Mouse (Mus musculus) kidney, embryonic 15.5 days (tissue): ENCODE results near the gene Arf1. TPM values are rescaled to one million over a fixed set of nuclear protein-coding genes. Genes with fewer than 3 reads are reported as not detected.
"Not testable (repeated sequence)": the region's sequence is repeated elsewhere in the genome, so short reads cannot be mapped to it uniquely, and the experiment has no call there.

Experiments
- ATAC-seq: fragments of 200-750 bp; cut with Nextera tagmentation; replicated peaks from 2 replicates; pipeline ENCODE4 v1.8.0; 2017; ENCODE audit warnings: moderate TSS enrichment; ENCODE audit not compliant: low FRiP score
- H3K27ac ChIP-seq: fragments of 300-500 bp; sonication (generic); 2 replicates; pipeline ENCODE4 v1.5.1; 2015; ENCODE audit warnings: mild to moderate bottlenecking, inconsistent platforms
- H3K27me3 ChIP-seq: fragments of 300-500 bp; sonication (generic); 2 replicates; pipeline ENCODE4 v1.6.1; 2015; ENCODE audit warnings: inconsistent platforms
- H3K36me3 ChIP-seq: fragments of 300-500 bp; sonication (generic); 2 replicates; pipeline ENCODE4 v1.6.1; 2015; ENCODE audit warnings: inconsistent platforms
- H3K4me1 ChIP-seq: fragments of 300-500 bp; sonication (generic); 2 replicates; pipeline ENCODE4 v1.6.1; 2015; ENCODE audit warnings: inconsistent platforms
- H3K4me2 ChIP-seq: fragments of 300-500 bp; sonication (generic); 2 replicates; pipeline ENCODE4 v1.6.1; 2015; ENCODE audit warnings: moderate library complexity, mild to moderate bottlenecking, inconsistent platforms
- H3K4me3 ChIP-seq: fragments of 300-500 bp; sonication (generic); replicated peaks from 2 replicates; pipeline ENCODE4 v1.5.1; 2015; ENCODE audit warnings: mild to moderate bottlenecking, inconsistent platforms
- H3K9ac ChIP-seq: fragments of 300-500 bp; sonication (generic); 2 replicates; pipeline ENCODE4 v1.6.1; 2015; ENCODE audit warnings: mild to moderate bottlenecking, inconsistent platforms
- H3K9me3 ChIP-seq: fragments of 300-500 bp; sonication (generic); replicated peaks from 2 replicates; pipeline ENCODE4 v1.6.1; 2016; ENCODE audit warnings: inconsistent platforms
- WGBS: fragments of 180-500 bp; shearing (Covaris S2); methylation state at CpG from one replicate; pipeline ENCODE4 v1.1.7; 2015; ENCODE audit warnings: mixed read lengths; 5-methylcytosine and 5-hydroxymethylcytosine counted together
- polyA plus RNA-seq: library from polyadenylated mRNA; unstranded; fragments of >200 nt; fragmentation: Nextera tagmentation; extraction: Ambion mirVana; gene quantifications from 2 replicates; pipeline ENCODE4 v1.2.1, GENCODE M21; 2015

Gene Arf1
- polyA plus RNA-seq, 1 experiment from 2014 or later = 709 TPM

GRCm38 (mm10) chr11:59224470-59224869 lies 3.6 kb downstream of the Arf1 start:
- ATAC-seq = no peak
- no peak overlapping the region for H3K4me3 ChIP-seq
- WGBS = 73% methylated on average over 2 of the region's 2 CpGs
- H3K9me3 ChIP-seq = no peaks in the 10 kb centered on the region
- no peak overlapping the region for H3K9ac ChIP-seq
- H3K36me3 ChIP-seq = peaks cover 22% of the 10 kb centered on the region
- H3K27me3 ChIP-seq = no peaks in the 10 kb centered on the region
- H3K4me2 ChIP-seq = no peak overlapping the region
- peaks cover 60% of the 10 kb centered on the region for H3K4me1 ChIP-seq
- no peak overlapping the region for H3K27ac ChIP-seq

- H3K4me2 ChIP-seq = no peak overlapping the region
- WGBS = 90% methylated on average over 3 of the region's 3 CpGs
- no peak overlapping the region for H3K9ac ChIP-seq
- H3K27me3 ChIP-seq = no peaks in the 10 kb centered on the region
- H3K9me3 ChIP-seq = no peaks in the 10 kb centered on the region
- ATAC-seq = no peak
- H3K4me1 ChIP-seq = peaks cover 61% of the 10 kb centered on the region
- H3K4me3 ChIP-seq = no peak overlapping the region
- peaks cover 26% of the 10 kb centered on the region for H3K36me3 ChIP-seq
- H3K27ac ChIP-seq = no peak overlapping the region
Measured at GRCm38 (mm10) chr11:59224025-59224424, 4.0 kb downstream of the Arf1 start.

- no peaks in the 10 kb centered on the region for H3K27me3 ChIP-seq
- H3K4me3 ChIP-seq = no peak overlapping the region
- H3K4me1 ChIP-seq = peaks cover 69% of the 10 kb centered on the region
- no peak overlapping the region for H3K27ac ChIP-seq
- ATAC-seq = no peak
- peaks cover 38% of the 10 kb centered on the region for H3K36me3 ChIP-seq
- 89% methylated on average over 4 of the region's 4 CpGs for WGBS
- H3K9ac ChIP-seq = no peak overlapping the region
- H3K9me3 ChIP-seq = no peaks in the 10 kb centered on the region
- H3K4me2 ChIP-seq = no peak overlapping the region
Measured at GRCm38 (mm10) chr11:59222306-59222705, 5.8 kb downstream of the Arf1 start.

GRCm38 (mm10) chr11:59221604-59222003 lies 6.5 kb downstream of the Arf1 start:
- no peak overlapping the region for H3K9ac ChIP-seq
- no peak overlapping the region for H3K4me2 ChIP-seq
- peaks cover 44% of the 10 kb centered on the region for H3K36me3 ChIP-seq
- H3K27ac ChIP-seq = no peak overlapping the region
- H3K9me3 ChIP-seq = no peaks in the 10 kb centered on the region
- peaks cover 71% of the 10 kb centered on the region for H3K4me1 ChIP-seq
- no peak for ATAC-seq
- H3K27me3 ChIP-seq = no peaks in the 10 kb centered on the region
- H3K4me3 ChIP-seq = no peak overlapping the region

GRCm38 (mm10) chr11:59219064-59219463 lies 9.0 kb downstream of the Arf1 start:
- no peak overlapping the region; the same call in 1 of the 2 replicates for H3K4me2 ChIP-seq
- H3K4me1 ChIP-seq = peaks cover 50% of the 10 kb centered on the region
- no peak overlapping the region for H3K9ac ChIP-seq
- H3K9me3 ChIP-seq = no peaks in the 10 kb centered on the region
- H3K27ac ChIP-seq = peak overlapping the region; percentile 71
- H3K4me3 ChIP-seq = no peak overlapping the region
- H3K36me3 ChIP-seq = peaks cover 67% of the 10 kb centered on the region
- no peaks in the 10 kb centered on the region for H3K27me3 ChIP-seq
- ATAC-seq = no peak

GRCm38 (mm10) chr11:59218389-59218998 lies 9.6 kb downstream of the Arf1 start:
- ATAC-seq = peak; percentile 58; the same call in 1 of the 2 replicates
- H3K9ac ChIP-seq = no peak overlapping the region
- H3K27ac ChIP-seq = peak overlapping the region; percentile 71
- H3K36me3 ChIP-seq = peaks cover 66% of the 10 kb centered on the region
- peaks cover 48% of the 10 kb centered on the region for H3K4me1 ChIP-seq
- 78% methylated on average over 4 of the region's 4 CpGs for WGBS
- H3K4me2 ChIP-seq = no peak overlapping the region; the same call in 1 of the 2 replicates
- H3K4me3 ChIP-seq = no peak overlapping the region
- H3K27me3 ChIP-seq = no peaks in the 10 kb centered on the region
- H3K9me3 ChIP-seq = no peaks in the 10 kb centered on the region

GRCm38 (mm10) chr11:59216955-59217354 lies 11.1 kb downstream of the Arf1 start:
- H3K4me1 ChIP-seq = peaks cover 37% of the 10 kb centered on the region
- 84% methylated on average over 3 of the region's 3 CpGs for WGBS

GRCm38 (mm10) chr11:59212892-59213494 lies 15.1 kb downstream of the Arf1 start:
- no peak overlapping the region for H3K4me2 ChIP-seq

More at GRCm38 (mm10) chr11:59216955-59217354, 11.1 kb downstream of the Arf1 start:
- H3K9ac ChIP-seq = no peak overlapping the region
- ATAC-seq = no peak
- no peaks in the 10 kb centered on the region for H3K27me3 ChIP-seq
- H3K36me3 ChIP-seq = peaks cover 73% of the 10 kb centered on the region
- no peaks in the 10 kb centered on the region for H3K9me3 ChIP-seq
- H3K27ac ChIP-seq = no peak overlapping the region
- no peak overlapping the region for H3K4me3 ChIP-seq
- no peak overlapping the region for H3K4me2 ChIP-seq

GRCm38 (mm10) chr11:59212320-59212719 lies 15.8 kb downstream of the Arf1 start:
- H3K9me3 ChIP-seq, ATAC-seq, H3K27ac ChIP-seq, H3K27me3 ChIP-seq, H3K4me2 ChIP-seq, H3K4me3 ChIP-seq, H3K9ac ChIP-seq: not testable (repeated sequence)
- WGBS = 74% methylated on average over 12 of the region's 12 CpGs
- H3K4me1 ChIP-seq = peaks cover 27% of the 10 kb centered on the region
- H3K36me3 ChIP-seq = peaks cover 78% of the 10 kb centered on the region

More at GRCm38 (mm10) chr11:59212892-59213494, 15.1 kb downstream of the Arf1 start:
- no peak overlapping the region for H3K4me3 ChIP-seq
- ATAC-seq = no peak
- no peak overlapping the region for H3K9ac ChIP-seq
- peaks cover 27% of the 10 kb centered on the region for H3K4me1 ChIP-seq
- 91% methylated on average over 12 of the region's 12 CpGs for WGBS
- H3K9me3 ChIP-seq = no peaks in the 10 kb centered on the region
- H3K27ac ChIP-seq = no peak overlapping the region
- no peaks in the 10 kb centered on the region for H3K27me3 ChIP-seq
- peaks cover 81% of the 10 kb centered on the region for H3K36me3 ChIP-seq

- Histone ChIP-seq H3K4me1 (peaks cover 23% of the 10 kb centered on the region), H3K36me3 (peaks cover 77% of the 10 kb centered on the region)
- not testable (repeated sequence) for H3K27me3 ChIP-seq, H3K4me3 ChIP-seq, H3K27ac ChIP-seq, ATAC-seq, H3K4me2 ChIP-seq, H3K9me3 ChIP-seq, H3K9ac ChIP-seq
- 87% methylated on average over 9 of the region's 9 CpGs for WGBS
Measured at GRCm38 (mm10) chr11:59211561-59211960, 16.5 kb downstream of the Arf1 start.

- Histone ChIP-seq H3K27me3 (no peaks in the 10 kb centered on the region), H3K9ac (no peak overlapping the region), H3K4me2 (no peak overlapping the region), H3K27ac (no peak overlapping the region), H3K4me1 (peaks cover 23% of the 10 kb centered on the region), H3K36me3 (peaks cover 79% of the 10 kb centered on the region), H3K4me3 (no peak overlapping the region), H3K9me3 (no peaks in the 10 kb centered on the region)
- 89% methylated on average over 4 of the region's 4 CpGs for WGBS
- ATAC-seq = no peak
Measured at GRCm38 (mm10) chr11:59210020-59210419, 18.1 kb downstream of the Arf1 start.

GRCm38 (mm10) chr11:59209580-59209979 lies 18.5 kb downstream of the Arf1 start:
- Histone ChIP-seq H3K4me2 (peak overlapping the region; percentile 91), H3K27me3 (no peaks in the 10 kb centered on the region), H3K4me1 (peaks cover 23% of the 10 kb centered on the region), H3K9me3 (no peaks in the 10 kb centered on the region), H3K27ac (peak overlapping the region; percentile 98), H3K9ac (no peak overlapping the region), H3K4me3 (peak overlapping the region; percentile 88), H3K36me3 (peaks cover 79% of the 10 kb centered on the region)
- no peak for ATAC-seq
- WGBS = 67% methylated on average over 5 of the region's 5 CpGs
